Mouse (Mus musculus) testis, postnatal 14 days (tissue): ENCODE measurements around the gene Scn11a.
A peak's percentile ranks its signal among the peaks of the same experiment; 100 is the strongest.

Experiments
- DNase-seq: peaks from one replicate; pipeline ENCODE4 v3.0.0; 2021; ENCODE audit warnings: low spot score

Gene Scn11a

GRCm38 (mm10) chr9:119795254-119795912 lies 29.9 kb downstream of the Scn11a start:
- DNase-seq = no peak

- DNase-seq = no peak
Observed at GRCm38 (mm10) chr9:119794470-119794869, 30.8 kb downstream of the Scn11a start.

DNA sequence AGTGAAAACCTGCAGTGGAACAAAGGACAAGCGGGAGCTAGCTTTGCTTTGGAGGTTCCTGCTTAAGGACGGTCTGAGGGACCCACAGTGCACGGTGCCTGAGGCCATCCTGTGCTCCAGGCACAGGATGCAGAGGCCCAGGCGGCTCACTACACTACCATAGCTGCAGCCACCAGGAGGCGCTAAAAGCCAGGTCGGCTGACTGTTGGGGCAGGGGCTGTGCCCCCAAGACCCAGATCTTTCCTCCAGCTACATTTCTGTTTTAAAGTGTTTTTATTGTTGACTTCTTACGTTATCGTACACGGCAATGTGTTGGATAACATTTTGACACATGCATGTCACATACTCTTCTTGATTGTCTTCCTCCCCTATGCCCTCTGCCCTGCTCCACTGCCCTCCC lies 32.8 kb downstream of the Scn11a start:
- DNase-seq = peak; percentile 48

DNA sequence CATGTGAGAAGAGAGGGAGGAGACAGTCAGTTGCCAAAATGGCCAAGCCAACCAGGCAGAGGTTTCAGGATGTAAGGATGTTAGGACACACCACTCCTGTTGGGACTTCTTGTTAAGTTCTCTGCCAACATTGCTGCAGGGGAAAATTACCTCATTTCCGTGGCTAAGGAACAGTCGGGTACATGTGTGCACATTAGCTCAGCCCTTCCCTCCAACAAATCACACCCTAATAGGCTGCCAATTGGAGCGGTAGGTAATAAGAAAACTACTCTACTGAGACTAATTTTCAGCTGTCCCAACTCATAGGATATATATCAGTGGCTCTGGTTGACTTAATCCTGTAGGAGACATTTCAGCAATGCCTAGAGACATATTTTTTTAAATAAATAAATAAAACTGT lies 44.4 kb downstream of the Scn11a start:
- DNase-seq = no peak

- DNase-seq = no peak
Observed at GRCm38 (mm10) chr9:119776661-119777060, 48.6 kb downstream of the Scn11a start.

DNA sequence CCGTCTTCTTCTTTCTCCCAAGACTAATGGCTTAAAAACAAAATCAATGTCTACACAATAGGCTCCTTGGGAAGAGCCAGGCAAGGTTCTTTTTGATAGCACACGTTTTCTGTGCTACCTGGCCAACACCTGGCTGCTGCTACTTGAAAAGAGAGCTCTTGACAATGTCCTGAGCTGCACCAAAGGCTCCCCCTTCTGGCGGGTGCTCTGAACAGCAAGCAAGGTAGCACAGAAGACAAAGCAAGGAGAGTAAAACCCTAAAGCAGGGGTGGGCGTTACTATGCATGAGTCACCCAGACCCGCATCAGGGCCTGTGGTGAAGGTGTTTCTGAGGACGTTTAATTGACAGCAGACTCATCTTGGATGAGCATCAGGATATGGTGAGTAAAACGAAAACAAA lies 56.7 kb downstream of the Scn11a start:
- no peak for DNase-seq

GRCm38 (mm10) chr9:119760226-119760625 lies 65.0 kb downstream of the Scn11a start:
- no peak for DNase-seq

GRCm38 (mm10) chr9:119759457-119759856 lies 65.8 kb downstream of the Scn11a start:
- DNase-seq = no peak

DNA sequence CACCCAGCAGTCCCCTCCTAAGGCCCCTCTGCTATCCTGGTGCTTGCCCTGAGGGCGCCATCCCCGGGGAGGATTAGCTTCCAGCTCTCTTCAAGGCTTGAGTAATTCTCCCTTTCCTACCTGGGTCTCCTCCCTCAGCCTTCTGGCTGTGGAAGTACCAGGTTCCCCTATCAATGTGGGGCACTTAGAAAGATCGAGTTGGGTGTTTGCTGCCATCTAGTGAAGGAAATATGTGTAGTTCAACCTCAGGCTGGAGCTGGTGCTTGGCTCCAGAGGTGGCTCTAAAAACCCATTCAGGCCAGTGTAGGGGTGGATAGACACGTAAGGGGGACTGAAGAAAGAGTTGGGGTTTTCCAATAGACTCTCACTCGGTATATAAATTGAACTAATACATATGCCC lies 73.7 kb downstream of the Scn11a start:
- no peak for DNase-seq

DNA sequence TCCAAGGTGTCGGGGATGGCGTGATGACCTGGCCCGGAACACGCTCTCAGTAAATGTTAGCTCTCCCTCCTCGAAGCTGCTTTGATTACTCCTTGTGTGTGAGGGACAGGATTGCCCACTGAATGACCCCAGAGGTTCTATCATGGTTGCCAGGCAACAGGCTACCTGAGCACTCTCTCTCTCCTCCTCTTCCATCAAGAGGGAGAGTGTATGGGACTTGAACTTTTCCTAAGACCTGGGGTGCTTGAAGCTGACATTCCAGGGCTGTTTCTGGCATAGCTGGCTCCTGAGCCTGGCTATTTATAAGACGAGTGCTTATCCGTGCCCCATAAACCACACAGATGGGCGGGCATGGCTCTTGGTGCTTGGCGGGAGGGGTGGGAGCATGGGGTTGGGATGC lies 76.1 kb downstream of the Scn11a start:
- no peak for DNase-seq

DNA sequence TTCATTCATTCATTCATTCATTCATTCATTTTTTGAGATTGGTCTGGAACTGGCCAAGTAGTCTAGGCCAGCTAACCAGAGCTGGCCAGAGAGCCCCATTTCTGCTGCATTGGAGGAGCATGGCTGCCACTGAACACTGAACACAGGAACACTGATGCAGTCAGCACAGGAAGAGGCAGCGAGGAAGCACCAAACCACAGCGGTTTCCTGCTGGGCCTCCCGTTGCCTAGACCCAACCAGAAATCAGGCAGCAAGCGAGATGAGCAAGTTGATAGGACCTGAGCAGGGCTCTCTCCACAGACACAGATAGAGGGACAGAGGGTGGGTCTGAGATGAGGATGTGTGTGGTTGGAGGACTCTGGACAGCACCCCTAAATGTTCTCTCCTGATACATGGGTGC lies 81.4 kb downstream of the Scn11a start:
- no peak for DNase-seq

DNA sequence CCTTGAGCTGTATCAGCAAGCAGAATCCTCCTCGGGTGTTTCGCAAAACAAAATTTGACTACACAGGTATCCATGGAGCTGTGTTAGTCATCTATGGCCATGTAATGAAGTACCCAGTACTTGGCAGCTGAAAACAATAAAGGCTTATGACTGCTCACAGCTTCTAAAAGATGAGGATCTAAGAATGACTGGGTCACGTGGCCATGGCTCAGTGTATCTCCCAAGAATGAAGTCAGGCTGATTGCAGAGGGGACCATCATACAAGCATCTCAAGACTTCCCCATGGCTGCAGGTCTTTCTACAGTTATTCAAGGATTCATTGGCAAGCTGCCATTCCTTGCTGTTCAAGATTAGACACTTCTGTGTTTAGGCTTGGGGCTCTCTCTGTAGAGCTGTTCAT lies 81.9 kb downstream of the Scn11a start:
- no peak for DNase-seq

DNA sequence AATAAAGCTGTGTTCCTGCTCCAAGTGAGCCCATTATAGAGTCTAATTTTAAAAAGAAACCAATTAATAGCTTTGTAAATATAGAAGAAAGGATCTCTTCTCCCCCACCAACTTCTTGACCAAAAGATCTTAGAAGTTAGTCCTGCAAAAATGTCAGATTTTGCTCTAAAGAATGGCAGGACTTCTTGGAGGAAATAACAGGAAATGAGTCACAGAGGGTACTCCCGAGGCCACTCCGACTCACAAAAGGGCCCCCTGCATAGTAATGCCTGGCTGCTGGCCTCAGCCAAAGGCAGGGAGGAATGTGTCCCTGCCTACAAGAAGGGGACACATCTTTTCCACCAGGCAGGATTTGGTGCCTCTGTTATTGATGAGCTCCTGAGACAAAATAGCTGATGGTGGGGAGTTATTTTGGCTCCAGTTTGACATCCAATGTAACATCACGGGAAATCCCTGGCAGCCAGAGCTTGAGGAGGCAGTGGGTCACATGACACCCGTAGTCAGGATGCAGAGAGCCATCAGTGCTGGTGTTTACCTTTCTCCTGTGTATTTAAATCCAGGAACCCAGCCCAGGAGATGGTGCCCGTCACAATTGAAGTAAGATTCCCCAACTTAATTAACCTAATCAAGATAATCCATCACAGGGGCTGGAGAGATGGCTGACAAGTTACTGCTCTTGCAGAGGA lies 84.0 kb downstream of the Scn11a start:
- DNase-seq = no peak

- no peak for DNase-seq
Observed at GRCm38 (mm10) chr9:119728412-119729097, 96.7 kb downstream of the Scn11a start.

DNA sequence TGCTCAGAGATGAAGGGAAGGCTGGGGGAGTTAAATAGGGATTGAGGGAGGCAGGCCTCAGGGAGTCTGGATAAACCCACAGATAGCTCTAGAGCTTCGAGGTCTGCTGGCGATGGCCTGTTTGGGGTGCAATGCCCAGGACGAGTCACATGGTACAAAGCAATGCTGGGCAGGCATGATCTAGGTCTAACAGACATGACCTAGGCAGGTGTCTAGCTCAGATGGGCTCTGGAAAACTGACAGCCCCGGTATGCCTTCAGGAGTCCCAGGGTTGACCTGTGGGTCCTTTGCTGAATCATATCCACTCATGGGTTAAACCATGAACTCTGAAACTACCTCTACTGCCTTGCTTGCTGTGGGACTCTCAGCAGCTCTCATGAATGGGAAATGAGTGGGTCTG lies 98.3 kb downstream of the Scn11a start:
- no peak for DNase-seq

- no peak for DNase-seq
Observed at GRCm38 (mm10) chr9:119725293-119725862, 99.9 kb downstream of the Scn11a start.

GRCm38 (mm10) chr9:119719222-119719621 lies 106.0 kb downstream of the Scn11a start, which contains the start of gene Scn10a:
Gene Scn10a (minus strand): TSS chr9:119719322.
- DNase-seq = no peak

GRCm38 (mm10) chr9:119706700-119707099 lies 118.6 kb downstream of the Scn11a start:
- peak; percentile 68 for DNase-seq
